Mouse (Mus musculus) ovary, postnatal 36 days (tissue): ENCODE measurements around the gene Napsa.

Experiments
- DNase-seq: peaks from one replicate; pipeline ENCODE4 v3.0.0; 2022; ENCODE audit warnings: low spot score, mixed read lengths

Gene Napsa

DNA sequence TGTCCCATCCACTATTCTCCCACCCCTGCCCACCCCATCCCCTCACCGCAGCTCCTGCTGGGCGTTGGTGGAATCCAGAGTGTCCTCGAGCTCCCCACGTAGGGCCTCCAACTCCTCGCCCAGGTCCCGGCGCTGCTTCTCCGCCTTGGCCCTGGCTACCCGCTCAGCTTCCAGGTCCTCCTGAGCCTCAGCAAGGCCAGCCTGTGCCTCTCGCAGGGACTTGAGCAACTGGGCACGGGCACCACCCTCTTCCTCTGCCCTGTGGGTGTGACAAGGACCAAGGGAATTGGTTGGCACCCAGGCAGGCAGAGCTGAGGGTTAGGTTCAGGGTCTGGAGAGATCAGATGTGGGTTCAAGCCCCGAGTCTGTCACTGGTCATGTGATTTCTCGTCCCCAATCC, 54.8 kb downstream of the Napsa start:
- no peak for DNase-seq

DNA sequence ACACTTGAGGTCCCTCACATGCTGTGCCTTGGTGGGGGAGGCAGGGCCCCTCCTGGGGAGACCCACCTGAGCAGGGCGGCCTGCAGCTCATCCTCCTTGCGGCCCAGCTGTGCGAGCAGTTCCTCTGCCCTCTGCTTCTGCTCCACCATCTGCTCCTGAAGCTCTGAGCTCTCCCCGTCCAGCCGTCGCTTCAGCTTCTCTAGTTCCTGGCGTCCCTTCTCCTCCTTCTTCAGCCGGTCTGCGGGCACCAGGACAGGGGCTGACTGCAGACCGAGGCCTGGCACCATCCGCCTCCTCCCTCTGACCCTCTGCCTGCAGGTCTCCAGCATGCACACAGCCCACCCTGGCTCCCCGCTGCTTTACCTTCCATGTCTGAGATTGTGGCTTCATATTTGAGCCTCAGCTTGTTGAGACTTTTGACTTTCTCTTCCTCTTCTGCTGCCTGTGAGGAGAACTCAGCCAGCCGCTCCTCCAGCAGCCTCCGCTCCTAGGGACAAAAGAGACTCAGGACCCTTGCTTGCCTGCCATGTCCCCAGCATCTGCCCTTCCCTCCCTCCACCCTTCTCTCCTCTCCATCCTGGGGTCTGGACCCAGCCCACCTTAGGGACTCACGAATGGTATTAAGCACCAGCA, 56.3 kb downstream of the Napsa start:
- DNase-seq, result no peak

DNA sequence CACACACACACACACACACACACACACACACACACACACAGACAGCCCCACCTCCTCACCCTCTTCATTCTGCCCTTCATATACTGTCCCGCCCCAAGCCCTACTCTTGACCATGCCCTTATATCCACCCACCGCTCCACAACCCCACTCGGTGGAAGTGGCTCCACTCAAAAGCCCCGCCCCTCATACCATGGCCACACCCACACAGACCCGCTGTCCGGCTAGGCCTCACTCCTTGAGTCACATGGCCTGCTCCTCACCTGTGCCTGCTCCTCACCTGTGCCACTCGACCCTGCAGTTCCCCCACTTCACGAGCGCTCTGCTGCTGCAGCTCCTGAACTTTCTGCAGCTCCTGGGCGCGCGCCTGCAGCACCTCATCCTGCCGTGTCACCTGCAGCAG, 58.3 kb downstream of the Napsa start:
- DNase-seq, result no peak

DNA sequence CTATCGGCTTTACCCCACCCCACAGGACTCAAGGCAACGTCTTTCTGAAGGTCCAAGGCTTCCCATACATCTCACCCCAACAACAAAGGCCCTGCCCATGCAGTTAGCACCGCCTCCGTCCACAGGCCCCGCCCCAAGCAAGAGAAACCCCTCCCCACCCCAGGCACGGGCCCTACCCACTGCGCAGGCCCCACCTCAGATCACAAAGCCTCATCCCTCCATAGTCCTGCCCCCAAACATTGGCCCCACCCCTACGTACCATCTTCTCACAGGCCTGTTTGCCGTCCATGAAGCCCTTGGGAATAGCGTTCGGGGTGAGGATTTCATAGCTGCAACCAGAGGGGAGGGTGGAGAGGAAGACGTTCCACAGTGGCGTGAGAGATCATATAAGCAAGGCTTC, 60.5 kb downstream of the Napsa start:
- no peak for DNase-seq

DNA sequence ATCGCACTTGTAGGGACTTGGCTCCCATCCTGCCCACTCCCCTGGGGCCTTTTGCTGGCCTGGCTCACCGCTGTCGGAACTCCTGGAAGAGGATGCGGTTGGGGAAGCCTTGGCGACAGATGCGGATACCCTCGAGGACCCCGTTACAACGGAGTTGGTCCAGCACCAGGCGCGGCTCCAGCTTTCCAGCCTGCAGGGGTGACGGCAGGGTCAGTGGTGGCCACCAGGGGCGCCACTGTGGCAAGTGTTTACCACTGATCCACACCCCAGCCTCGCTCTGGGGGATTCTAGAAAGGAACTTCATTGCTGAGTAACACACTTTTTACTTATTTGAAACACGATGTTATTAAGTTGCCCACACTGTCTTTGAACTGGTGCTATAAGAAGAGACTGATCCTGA, 61.2 kb downstream of the Napsa start:
- no peak for DNase-seq
